Mouse (Mus musculus) kidney, embryonic 15.5 days (tissue): ENCODE measurements around the gene Sned1. TPM values are rescaled to one million over a fixed set of nuclear protein-coding genes. Genes with fewer than 3 reads are reported as not detected.

ENCODE experiments used
- ATAC-seq: fragments of 200-750 bp; cut with Nextera tagmentation; replicated peaks from 2 replicates; pipeline ENCODE4 v1.8.0; 2017; ENCODE audit warnings: moderate TSS enrichment; ENCODE audit not compliant: low FRiP score
- H3K27ac ChIP-seq: fragments of 300-500 bp; sonication (generic); 2 replicates; pipeline ENCODE4 v1.5.1; 2015; ENCODE audit warnings: mild to moderate bottlenecking, inconsistent platforms
- H3K27me3 ChIP-seq: fragments of 300-500 bp; sonication (generic); 2 replicates; pipeline ENCODE4 v1.6.1; 2015; ENCODE audit warnings: inconsistent platforms
- H3K36me3 ChIP-seq: fragments of 300-500 bp; sonication (generic); 2 replicates; pipeline ENCODE4 v1.6.1; 2015; ENCODE audit warnings: inconsistent platforms
- H3K4me1 ChIP-seq: fragments of 300-500 bp; sonication (generic); 2 replicates; pipeline ENCODE4 v1.6.1; 2015; ENCODE audit warnings: inconsistent platforms
- H3K4me2 ChIP-seq: fragments of 300-500 bp; sonication (generic); 2 replicates; pipeline ENCODE4 v1.6.1; 2015; ENCODE audit warnings: moderate library complexity, mild to moderate bottlenecking, inconsistent platforms
- H3K4me3 ChIP-seq: fragments of 300-500 bp; sonication (generic); replicated peaks from 2 replicates; pipeline ENCODE4 v1.5.1; 2015; ENCODE audit warnings: mild to moderate bottlenecking, inconsistent platforms
- H3K9ac ChIP-seq: fragments of 300-500 bp; sonication (generic); 2 replicates; pipeline ENCODE4 v1.6.1; 2015; ENCODE audit warnings: mild to moderate bottlenecking, inconsistent platforms
- H3K9me3 ChIP-seq: fragments of 300-500 bp; sonication (generic); replicated peaks from 2 replicates; pipeline ENCODE4 v1.6.1; 2016; ENCODE audit warnings: inconsistent platforms
- WGBS: fragments of 180-500 bp; shearing (Covaris S2); methylation state at CpG from one replicate; pipeline ENCODE4 v1.1.7; 2015; ENCODE audit warnings: mixed read lengths; 5-methylcytosine and 5-hydroxymethylcytosine counted together
- polyA plus RNA-seq: library from polyadenylated mRNA; unstranded; fragments of >200 nt; fragmentation: Nextera tagmentation; extraction: Ambion mirVana; gene quantifications from 2 replicates; pipeline ENCODE4 v1.2.1, GENCODE M21; 2015

Gene Sned1
- polyA plus RNA-seq, 1 experiment from 2014 or later: 14.7 TPM

- H3K4me2 ChIP-seq: peak overlapping the region; percentile 12
- H3K36me3 ChIP-seq: 0 out of 2 replicates have a peak, but pooled peaks cover 4% of the 10 kb centered on the region
- no peak overlapping the region for H3K27ac ChIP-seq
- H3K9me3 ChIP-seq: no peaks in the 10 kb centered on the region
- H3K9ac ChIP-seq: no peak overlapping the region
- ATAC-seq: no peak
- H3K4me1 ChIP-seq: peaks cover 48% of the 10 kb centered on the region
- no peak overlapping the region for H3K4me3 ChIP-seq
- H3K27me3 ChIP-seq: peaks cover 15% of the 10 kb centered on the region; the same call in 1 of the 2 replicates
- WGBS: 90% methylated on average over 10 of the region's 10 CpGs
Measured at GRCm38 (mm10) chr1:93237676-93238075, 2.0 kb downstream of the Sned1 start.

- Histone ChIP-seq H3K4me3 (no peak overlapping the region), H3K9ac (no peak overlapping the region), H3K4me1 (peaks cover 43% of the 10 kb centered on the region), H3K9me3 (no peaks in the 10 kb centered on the region), H3K36me3 (0 out of 2 replicates have a peak, but pooled peaks cover 4% of the 10 kb centered on the region), H3K27me3 (peaks cover 15% of the 10 kb centered on the region; the same call in 1 of the 2 replicates), H3K27ac (no peak overlapping the region), H3K4me2 (peak overlapping the region; percentile 12)
- 44% methylated on average over 4 of the region's 4 CpGs for WGBS
- no peak for ATAC-seq
Measured at GRCm38 (mm10) chr1:93238201-93238600, 2.6 kb downstream of the Sned1 start.

GRCm38 (mm10) chr1:93245936-93246335 lies 10.3 kb downstream of the Sned1 start:
- Histone ChIP-seq H3K9ac (no peak overlapping the region), H3K9me3 (no peaks in the 10 kb centered on the region), H3K4me2 (no peak overlapping the region), H3K4me1 (0 out of 2 replicates have a peak, but pooled peaks cover 4% of the 10 kb centered on the region), H3K27ac (no peak overlapping the region), H3K4me3 (no peak overlapping the region), H3K36me3 (no peaks in the 10 kb centered on the region), H3K27me3 (no peaks in the 10 kb centered on the region)
- WGBS: 54% methylated on average over 2 of the region's 2 CpGs
- no peak for ATAC-seq

GRCm38 (mm10) chr1:93252586-93252985 lies 16.9 kb downstream of the Sned1 start:
- no peak for ATAC-seq
- 27% methylated on average over 2 of the region's 2 CpGs for WGBS
- Histone ChIP-seq H3K4me1 (0 out of 2 replicates have a peak, but pooled peaks cover 9% of the 10 kb centered on the region), H3K4me2 (no peak overlapping the region), H3K9ac (no peak overlapping the region), H3K9me3 (no peaks in the 10 kb centered on the region), H3K36me3 (no peaks in the 10 kb centered on the region), H3K27ac (no peak overlapping the region), H3K27me3 (no peaks in the 10 kb centered on the region), H3K4me3 (no peak overlapping the region)

- no peaks in the 10 kb centered on the region for H3K9me3 ChIP-seq
- H3K27me3 ChIP-seq: no peaks in the 10 kb centered on the region
- no peak for ATAC-seq
- no peak overlapping the region for H3K4me3 ChIP-seq
- no peak overlapping the region for H3K4me2 ChIP-seq
- no peak overlapping the region for H3K27ac ChIP-seq
- H3K4me1 ChIP-seq: 0 out of 2 replicates have a peak, but pooled peaks cover 9% of the 10 kb centered on the region
- no peak overlapping the region for H3K9ac ChIP-seq
- 92% methylated on average over 7 of the region's 7 CpGs for WGBS
- H3K36me3 ChIP-seq: no peaks in the 10 kb centered on the region; the same call in 1 of the 2 replicates
Measured at GRCm38 (mm10) chr1:93255761-93256160, 20.1 kb downstream of the Sned1 start.

GRCm38 (mm10) chr1:93257560-93257959 lies 21.9 kb downstream of the Sned1 start:
- ATAC-seq: no peak
- Histone ChIP-seq H3K4me1 (0 out of 2 replicates have a peak, but pooled peaks cover 1% of the 10 kb centered on the region), H3K27me3 (no peaks in the 10 kb centered on the region), H3K36me3 (no peaks in the 10 kb centered on the region; the same call in 1 of the 2 replicates), H3K27ac (no peak overlapping the region), H3K4me2 (no peak overlapping the region), H3K9ac (no peak overlapping the region), H3K4me3 (no peak overlapping the region), H3K9me3 (no peaks in the 10 kb centered on the region)
- 75% methylated on average over 1 of the region's 1 CpGs for WGBS

- Histone ChIP-seq H3K27me3 (no peaks in the 10 kb centered on the region), H3K9ac (no peak overlapping the region), H3K4me3 (no peak overlapping the region), H3K9me3 (no peaks in the 10 kb centered on the region), H3K4me1 (peaks cover 8% of the 10 kb centered on the region; the same call in 1 of the 2 replicates), H3K36me3 (peaks cover 4% of the 10 kb centered on the region; the same call in 1 of the 2 replicates), H3K27ac (no peak overlapping the region), H3K4me2 (no peak overlapping the region)
- WGBS: 18% methylated on average over 3 of the region's 3 CpGs
- ATAC-seq: no peak
Measured at GRCm38 (mm10) chr1:93267207-93267606, 31.6 kb downstream of the Sned1 start.

- no peak for ATAC-seq
- no peaks in the 10 kb centered on the region for H3K27me3 ChIP-seq
- WGBS: 90% methylated on average over 2 of the region's 2 CpGs
- no peaks in the 10 kb centered on the region for H3K9me3 ChIP-seq
- no peak overlapping the region for H3K9ac ChIP-seq
- H3K27ac ChIP-seq: no peak overlapping the region
- H3K36me3 ChIP-seq: peaks cover 4% of the 10 kb centered on the region; the same call in 1 of the 2 replicates
- H3K4me3 ChIP-seq: no peak overlapping the region
- no peak overlapping the region for H3K4me2 ChIP-seq
- peaks cover 10% of the 10 kb centered on the region; the same call in 1 of the 2 replicates for H3K4me1 ChIP-seq
Measured at GRCm38 (mm10) chr1:93268246-93268645, 32.6 kb downstream of the Sned1 start.

GRCm38 (mm10) chr1:93270516-93271240 lies 35.0 kb downstream of the Sned1 start:
- H3K4me2 ChIP-seq: no peak overlapping the region
- H3K9ac ChIP-seq: no peak overlapping the region
- no peaks in the 10 kb centered on the region; the same call in 1 of the 2 replicates for H3K36me3 ChIP-seq
- no peak for ATAC-seq
- no peaks in the 10 kb centered on the region for H3K27me3 ChIP-seq
- no peak overlapping the region for H3K4me3 ChIP-seq
- H3K9me3 ChIP-seq: no peaks in the 10 kb centered on the region
- 73% methylated on average over 3 of the region's 3 CpGs for WGBS
- peaks cover 10% of the 10 kb centered on the region; the same call in 1 of the 2 replicates for H3K4me1 ChIP-seq
- no peak overlapping the region for H3K27ac ChIP-seq

GRCm38 (mm10) chr1:93271751-93272150 lies 36.1 kb downstream of the Sned1 start:
- ATAC-seq: no peak

GRCm38 (mm10) chr1:93272409-93272821 lies 36.8 kb downstream of the Sned1 start:
- Histone ChIP-seq H3K36me3 (no peaks in the 10 kb centered on the region; the same call in 1 of the 2 replicates), H3K9me3 (no peaks in the 10 kb centered on the region), H3K4me3 (no peak overlapping the region), H3K4me2 (no peak overlapping the region), H3K9ac (no peak overlapping the region), H3K4me1 (peaks cover 4% of the 10 kb centered on the region; the same call in 1 of the 2 replicates), H3K27ac (no peak overlapping the region), H3K27me3 (no peaks in the 10 kb centered on the region)
- peak; percentile 52; the same call in 1 of the 2 replicates for ATAC-seq
- WGBS: 4% methylated on average over 16 of the region's 16 CpGs

More at GRCm38 (mm10) chr1:93271751-93272150, 36.1 kb downstream of the Sned1 start:
- no peak overlapping the region for H3K9ac ChIP-seq
- H3K27ac ChIP-seq: no peak overlapping the region
- no peak overlapping the region for H3K4me2 ChIP-seq
- peaks cover 8% of the 10 kb centered on the region; the same call in 1 of the 2 replicates for H3K4me1 ChIP-seq
- H3K4me3 ChIP-seq: no peak overlapping the region
- 81% methylated on average over 5 of the region's 6 CpGs for WGBS
- no peaks in the 10 kb centered on the region for H3K27me3 ChIP-seq
- H3K9me3 ChIP-seq: no peaks in the 10 kb centered on the region
- no peaks in the 10 kb centered on the region; the same call in 1 of the 2 replicates for H3K36me3 ChIP-seq

- Histone ChIP-seq H3K9me3 (no peaks in the 10 kb centered on the region), H3K4me2 (no peak overlapping the region), H3K36me3 (no peaks in the 10 kb centered on the region), H3K9ac (no peak overlapping the region), H3K4me3 (no peak overlapping the region), H3K27me3 (no peaks in the 10 kb centered on the region), H3K4me1 (peaks cover 3% of the 10 kb centered on the region; the same call in 1 of the 2 replicates), H3K27ac (no peak overlapping the region)
- WGBS: 74% methylated on average over 6 of the region's 6 CpGs
- ATAC-seq: no peak
Measured at GRCm38 (mm10) chr1:93275561-93275960, 39.9 kb downstream of the Sned1 start.
